Mouse (Mus musculus): ENCODE data around the gene Ptprn2. TPM values are rescaled to one million over a fixed set of nuclear protein-coding genes. Genes with fewer than 3 reads are reported as not detected.
A peak's percentile ranks its signal among the peaks of the same experiment; 100 is the strongest.

The Ptprn2 gene
- total RNA-seq, 2 experiments from 2014 or later: not detected

DNA sequence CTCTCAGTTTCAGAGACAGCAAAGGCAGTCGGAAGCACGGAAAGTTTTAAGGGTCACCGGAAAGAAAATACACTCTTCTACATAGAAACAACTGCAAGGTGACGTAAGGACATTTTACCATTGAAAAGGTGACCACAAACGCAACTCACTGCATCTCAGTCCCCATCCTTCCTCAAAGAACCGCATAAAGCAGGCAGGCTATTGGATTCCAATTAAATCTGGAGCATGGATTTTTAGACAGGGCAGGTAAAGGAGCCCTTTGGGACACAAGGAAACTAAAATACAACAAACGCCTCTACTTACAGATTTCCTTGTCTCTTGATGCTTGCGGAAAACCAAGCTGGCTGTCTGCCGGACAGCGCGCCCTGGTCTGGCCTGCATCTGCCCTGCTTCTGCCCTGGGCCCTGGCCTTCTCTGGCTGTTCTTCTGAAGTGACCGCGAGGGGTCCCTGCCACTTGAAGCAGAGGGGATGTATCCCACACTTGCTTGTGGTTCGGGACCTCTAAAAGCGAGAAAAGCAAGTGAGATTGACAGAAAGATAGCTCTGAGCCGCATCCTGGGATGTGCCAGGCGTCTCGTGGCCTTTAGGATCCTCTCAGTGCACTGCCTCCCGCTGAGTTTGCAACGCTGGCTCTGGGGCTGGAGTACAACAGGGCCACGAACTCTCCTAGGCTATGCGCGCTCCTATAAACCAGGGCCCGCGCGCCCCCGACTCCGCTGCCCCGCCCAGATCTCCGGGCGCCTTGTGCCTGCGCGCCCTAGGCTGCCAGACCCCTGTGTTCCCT, 665.3 kb downstream of the Ptprn2 start:
- DNase-seq: no peak
- intact Hi-C loops (cut with DNase I; ENCODE audit: low total_unique reads): no loop called here

DNA sequence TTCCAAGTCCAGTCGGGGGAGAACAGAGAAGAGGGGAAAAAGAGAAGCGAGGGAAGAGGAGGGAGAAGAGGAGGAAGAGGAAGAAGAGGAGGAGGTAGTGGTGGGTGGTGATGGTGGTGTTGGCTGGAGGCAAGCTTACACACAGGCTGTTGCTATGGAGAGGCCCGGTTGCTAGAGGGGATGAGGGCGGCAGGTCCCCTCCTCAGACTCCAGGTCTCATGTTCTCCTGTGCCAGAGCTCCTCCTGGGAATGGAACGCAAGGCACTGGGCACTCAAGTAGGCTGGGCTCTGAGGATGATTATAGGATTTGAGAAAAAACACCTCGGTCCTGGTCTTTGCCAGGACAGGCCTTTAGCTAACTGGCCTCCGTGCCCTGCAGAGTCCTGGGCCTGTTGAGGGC, 666.1 kb downstream of the Ptprn2 start:
- intact Hi-C loops (cut with DNase I; ENCODE audit: low total_unique reads): no loop called here
- DNase-seq: no peak

DNA sequence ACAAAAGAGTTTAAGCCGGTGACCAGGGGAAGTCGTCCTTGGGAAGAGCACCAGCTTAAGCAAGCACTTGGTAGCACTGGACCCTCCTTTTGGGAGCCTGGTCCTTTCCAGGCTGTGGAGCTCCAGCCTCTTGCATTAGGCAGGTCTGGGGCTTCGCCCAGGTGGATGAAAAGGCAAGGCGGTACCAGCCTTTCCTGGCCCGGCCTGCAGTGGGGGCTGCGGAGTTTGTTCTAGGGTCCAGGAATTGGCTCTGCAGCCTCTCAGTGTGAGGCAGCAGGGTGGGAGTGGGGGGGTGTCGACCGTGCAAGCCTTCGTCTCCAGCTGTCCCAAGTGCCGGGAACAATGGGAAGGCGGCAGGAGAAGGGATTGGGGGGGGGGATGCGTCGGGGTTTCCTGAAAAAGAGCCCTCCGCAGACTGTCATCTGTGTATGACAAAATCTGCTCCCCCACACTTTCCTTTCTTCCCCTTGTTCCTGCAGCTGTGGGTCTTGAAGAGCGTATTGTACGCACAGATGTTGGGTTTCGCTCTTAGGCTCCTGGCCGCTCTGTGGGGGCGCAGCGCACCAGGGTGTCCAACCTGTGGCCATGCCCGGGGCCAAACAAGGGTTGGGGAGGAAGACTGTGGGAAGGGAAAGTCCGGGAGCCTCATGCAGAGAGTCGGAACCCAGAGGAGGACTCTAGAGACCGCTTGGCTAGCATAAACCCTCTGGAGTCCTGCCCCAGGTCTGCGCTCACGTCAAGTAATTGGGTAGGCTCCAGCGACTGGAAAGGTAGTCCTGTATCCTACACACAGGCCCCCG, 667.0 kb downstream of the Ptprn2 start:
- DNase-seq: no peak
- intact Hi-C loops (cut with DNase I; ENCODE audit: low total_unique reads): no loop called here

DNA sequence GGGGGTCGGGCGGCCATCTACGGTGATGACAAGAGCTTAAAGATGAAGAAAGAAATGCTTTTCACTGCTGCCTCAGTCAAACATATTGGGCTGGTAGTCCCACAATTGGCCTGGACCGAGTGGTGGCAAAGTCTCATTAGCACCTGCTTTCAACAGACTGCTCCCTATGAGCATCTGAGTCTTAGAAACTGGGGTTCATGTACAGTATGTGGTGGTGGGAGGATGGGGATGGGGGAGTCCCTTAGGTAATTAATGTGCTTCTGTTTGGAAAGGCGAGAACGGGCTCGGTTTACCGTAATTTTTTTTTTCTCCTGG, 667.6 kb downstream of the Ptprn2 start:
- intact Hi-C loops (cut with DNase I; ENCODE audit: low total_unique reads): no loop called here
- DNase-seq: no peak

DNA sequence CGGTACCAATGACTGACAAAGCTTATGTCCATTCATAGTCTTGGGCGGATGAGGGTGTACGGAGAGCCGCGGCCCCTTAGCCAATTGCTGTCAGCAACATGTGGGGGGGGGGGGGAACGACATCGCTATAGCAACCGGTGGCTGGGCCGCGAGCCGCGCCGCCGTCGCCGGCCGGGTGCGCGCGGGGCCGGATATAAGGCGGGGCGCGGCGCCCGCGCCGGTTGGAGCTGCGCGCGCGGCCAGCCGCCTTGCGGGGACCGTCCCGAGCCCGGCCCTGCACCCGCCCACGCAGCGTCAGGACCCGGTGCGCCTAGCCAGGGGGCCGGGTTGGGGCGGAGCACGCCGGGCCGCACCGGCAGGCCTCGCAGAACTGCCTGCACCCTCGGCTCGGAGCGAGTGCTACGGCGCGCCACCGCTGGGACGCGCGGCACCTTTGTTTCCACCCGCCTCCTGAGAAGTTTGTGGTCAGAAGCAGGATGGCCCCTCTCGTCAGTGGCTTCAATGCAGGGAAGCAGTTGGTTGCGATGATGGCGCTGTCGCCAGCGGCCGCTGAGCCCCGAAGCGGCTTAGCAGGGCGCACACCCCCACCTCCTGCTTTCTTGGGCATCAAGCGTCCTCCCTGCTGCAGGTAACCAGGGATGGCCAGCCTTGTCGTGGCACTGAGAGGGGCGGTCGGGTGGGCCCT, 668.3 kb downstream of the Ptprn2 start:
- peak; percentile 47 for DNase-seq
- intact Hi-C loops (cut with DNase I; ENCODE audit: low total_unique reads): no loop called here

DNA sequence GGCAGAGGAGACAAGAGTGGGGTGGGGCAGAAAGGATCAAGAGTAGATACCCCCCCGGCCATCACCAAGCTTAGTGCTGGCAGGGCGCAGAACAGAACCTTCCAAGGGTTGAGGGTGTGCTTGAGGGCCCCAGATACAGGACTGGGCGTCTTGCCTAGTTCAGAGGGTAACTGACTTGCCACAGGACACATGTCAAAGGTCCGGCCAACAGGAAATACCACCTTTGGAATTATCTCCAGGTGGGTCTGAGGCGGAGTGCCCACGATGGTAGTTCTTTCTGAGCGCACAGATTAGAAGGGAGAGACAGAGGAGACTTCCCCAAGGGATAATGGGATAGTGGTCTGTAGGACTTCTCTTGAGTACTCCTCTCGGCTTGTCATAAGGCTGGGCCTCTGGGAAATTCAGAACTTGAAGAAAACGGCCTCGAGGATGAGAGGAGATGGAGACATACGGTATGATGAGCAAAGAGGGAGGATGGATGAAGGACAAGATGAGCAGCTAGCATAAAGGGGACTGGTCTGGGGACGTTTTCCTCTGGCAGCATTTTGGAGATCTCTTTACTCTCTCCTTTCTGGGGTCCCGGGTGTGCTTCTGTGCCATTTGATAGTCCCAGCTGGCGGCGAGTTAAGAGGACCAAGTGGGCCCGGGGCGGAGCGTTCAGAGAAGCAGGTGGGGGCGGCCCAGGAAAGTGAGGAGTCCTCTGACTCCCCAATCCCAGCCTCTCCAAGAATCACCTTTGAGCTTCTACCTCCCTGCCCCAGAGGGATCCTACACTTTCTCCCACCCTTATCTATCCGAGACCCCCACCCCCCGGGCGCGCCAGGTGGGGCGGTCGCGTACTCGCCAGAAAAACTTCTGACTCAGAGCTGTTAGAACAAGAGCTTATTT, 669.1 kb downstream of the Ptprn2 start:
- intact Hi-C loops (cut with DNase I; ENCODE audit: low total_unique reads): no loop called here

DNA sequence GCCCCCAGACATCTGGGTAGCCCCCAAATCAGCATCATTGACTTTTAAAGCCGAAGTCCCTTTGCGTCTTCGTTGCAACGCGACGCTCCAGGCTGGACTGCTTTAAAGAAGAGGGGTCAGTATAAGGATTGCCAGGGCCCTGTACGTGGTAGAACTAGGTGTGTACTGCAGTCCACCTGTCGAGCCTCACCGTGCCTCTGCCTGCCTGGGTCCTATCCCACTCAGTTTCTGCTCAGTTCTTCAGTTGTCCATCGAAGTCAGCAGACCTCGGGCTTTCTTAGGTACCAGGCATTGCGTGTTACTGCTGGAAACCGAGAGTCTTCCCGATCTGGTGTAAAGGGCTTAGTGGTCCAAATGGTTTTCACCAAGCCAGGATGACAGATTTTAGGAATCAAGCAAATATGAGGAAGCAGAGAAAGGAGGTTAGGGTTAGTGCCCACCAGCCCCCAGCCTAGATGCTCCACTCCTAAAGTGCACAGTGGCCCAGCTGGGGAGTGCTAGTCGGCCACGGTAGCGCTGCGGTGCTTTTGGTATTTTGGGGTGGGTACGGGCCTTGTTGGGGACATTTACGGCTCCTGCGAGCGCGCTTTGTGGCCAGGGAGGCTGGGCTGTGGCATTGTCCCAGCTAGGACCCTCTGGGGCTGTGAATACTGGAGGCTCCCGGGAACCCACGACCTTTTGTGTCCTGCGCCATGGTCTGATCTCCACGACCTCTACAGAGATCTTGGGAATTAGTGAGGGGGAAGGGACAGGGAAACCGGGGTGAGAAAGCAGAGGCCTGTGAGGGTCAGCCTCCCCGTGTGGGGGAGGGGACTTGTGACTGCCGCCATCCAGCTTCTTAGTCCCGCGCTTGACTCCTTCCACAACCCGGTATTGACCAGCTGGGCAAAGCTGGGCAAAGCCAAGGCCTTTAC, 670.0 kb downstream of the Ptprn2 start:
- intact Hi-C loops (cut with DNase I; ENCODE audit: low total_unique reads): no loop called here
- no peak for DNase-seq

More for the DNA sequence above, 669.1 kb downstream of the Ptprn2 start:
- no peak for DNase-seq

DNA sequence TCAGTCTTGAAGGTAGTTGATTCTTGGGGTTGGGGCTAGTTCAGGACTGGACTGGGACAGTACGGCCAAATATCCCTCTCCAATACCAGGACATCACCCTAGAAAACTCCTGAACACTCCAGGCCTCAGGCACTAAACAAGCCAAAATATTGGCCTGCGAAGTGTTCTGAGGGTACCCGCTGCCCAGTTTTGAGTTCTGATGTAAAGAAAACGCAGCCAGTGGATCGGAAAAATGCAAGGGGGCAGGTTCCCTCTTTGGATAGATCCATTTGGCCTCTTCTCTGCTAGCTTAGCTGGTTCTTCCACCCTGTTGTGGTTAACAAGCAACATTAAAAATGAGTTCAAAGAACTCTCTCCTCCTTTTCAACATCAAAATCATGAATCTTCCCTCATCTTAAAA, 670.7 kb downstream of the Ptprn2 start:
- DNase-seq: no peak
- intact Hi-C loops (cut with DNase I; ENCODE audit: low total_unique reads): no loop called here

DNA sequence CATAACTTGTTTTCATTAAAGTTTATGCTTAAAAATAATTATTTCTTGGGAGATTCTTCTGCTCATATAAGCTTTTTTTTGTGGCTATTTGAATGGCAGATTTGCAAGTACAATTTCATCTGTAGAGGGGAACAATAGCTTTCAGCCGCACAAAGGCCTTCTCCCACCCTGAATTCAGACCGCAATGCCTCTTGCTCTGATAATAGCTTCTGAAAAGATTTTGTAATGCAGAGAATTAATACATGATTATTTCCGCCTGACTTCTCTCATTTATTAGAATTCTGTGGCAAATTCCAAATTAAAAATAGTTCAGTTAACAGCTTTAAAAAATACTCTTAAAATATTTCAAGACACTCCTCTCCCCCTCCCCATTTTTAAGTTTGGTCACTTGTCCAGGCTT, 671.3 kb downstream of the Ptprn2 start:
- intact Hi-C loops (cut with DNase I; ENCODE audit: low total_unique reads): no loop called here

DNA sequence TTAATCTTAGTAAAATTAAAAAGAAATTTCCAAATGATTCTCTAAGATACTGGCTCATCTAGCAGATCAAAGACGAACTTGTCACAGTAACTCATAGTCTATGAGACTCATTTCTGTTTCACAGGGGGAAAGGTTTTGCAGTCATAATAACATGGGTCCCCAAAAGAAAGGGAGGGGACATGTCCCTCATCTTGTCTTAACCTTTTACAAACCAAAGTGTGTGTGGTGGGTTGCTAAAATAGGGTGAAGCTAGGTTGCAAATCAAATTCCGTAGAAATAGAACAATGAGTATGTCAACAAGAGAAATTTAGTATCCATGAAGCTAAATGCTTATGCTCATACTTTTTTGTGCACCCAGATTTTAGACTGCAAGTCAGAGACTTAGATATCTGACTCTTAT, 671.7 kb downstream of the Ptprn2 start:
- intact Hi-C loops (cut with DNase I; ENCODE audit: low total_unique reads): no loop called here
- DNase-seq: no peak

More for the DNA sequence above, 671.3 kb downstream of the Ptprn2 start:
- DNase-seq: no peak

DNA sequence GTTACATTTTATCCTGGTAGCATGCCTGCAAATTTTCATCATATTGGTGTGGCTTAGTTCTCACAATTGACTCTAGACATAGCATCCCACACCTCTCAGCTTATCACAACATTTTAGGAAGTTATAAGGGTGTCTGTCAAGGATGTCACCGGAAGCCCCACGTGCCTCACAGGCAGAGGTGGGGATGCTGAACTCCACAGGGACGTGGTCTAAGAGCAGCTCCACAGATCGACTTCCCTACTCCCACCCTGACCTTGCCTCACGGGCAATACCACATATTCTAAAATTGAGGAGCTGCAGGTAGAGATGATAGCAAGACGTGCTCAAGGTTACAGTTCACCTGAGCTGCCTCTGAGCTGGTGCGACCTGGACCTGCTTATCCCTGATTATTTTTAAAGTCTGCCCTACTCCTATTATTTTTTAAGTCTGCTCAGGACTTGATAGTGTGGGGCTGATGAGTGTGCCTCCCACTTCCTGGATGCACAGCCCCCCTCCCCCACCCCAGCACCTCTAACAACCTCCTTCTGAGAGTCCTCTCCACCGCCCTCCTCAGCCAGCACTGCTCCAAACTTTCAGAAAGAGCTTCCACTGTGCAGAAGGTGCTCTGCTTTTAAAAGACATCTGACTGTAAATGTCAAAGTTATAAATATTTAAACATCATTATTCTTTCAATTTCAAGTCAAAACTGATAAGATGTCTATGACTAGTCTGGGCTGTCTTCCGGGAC, 672.3 kb downstream of the Ptprn2 start:
- no peak for DNase-seq
- intact Hi-C loops (cut with DNase I; ENCODE audit: low total_unique reads): no loop called here

DNA sequence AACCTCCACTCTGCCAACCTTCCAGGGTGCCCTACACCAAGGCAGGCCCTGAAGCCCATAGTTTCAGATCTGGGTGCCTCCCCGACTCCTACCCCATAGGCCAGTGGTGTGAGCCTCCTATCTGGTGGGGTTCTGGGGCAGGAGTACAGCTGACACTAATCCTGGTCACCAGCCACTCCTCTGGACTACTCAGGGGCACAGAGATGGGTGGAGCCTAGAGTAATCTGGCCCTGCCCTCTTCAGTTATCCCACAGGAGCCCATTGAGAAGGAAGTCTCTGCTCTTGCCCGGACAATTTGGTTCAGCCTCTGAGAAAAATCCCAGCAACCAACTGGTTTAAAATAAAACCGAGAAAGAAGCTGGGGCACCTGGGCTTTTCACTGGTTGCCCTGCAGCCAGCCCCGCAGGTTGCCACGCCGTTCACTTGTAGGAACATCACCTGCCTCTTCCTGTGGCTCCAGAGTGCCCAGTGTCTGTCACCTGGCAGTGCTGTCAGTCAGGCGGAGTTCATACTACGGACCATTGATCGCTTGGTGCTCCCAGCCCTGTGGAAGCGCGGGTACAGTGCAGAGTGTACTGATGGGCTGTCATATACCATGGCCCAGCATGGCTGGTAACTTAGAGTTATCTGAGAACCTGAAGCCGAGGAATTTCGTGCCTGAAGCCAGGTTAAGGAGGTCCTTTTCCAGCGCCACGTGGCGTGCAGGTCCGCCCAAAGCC, 673.6 kb downstream of the Ptprn2 start:
- no peak for DNase-seq
- intact Hi-C loops (cut with DNase I; ENCODE audit: low total_unique reads): no loop called here

DNA sequence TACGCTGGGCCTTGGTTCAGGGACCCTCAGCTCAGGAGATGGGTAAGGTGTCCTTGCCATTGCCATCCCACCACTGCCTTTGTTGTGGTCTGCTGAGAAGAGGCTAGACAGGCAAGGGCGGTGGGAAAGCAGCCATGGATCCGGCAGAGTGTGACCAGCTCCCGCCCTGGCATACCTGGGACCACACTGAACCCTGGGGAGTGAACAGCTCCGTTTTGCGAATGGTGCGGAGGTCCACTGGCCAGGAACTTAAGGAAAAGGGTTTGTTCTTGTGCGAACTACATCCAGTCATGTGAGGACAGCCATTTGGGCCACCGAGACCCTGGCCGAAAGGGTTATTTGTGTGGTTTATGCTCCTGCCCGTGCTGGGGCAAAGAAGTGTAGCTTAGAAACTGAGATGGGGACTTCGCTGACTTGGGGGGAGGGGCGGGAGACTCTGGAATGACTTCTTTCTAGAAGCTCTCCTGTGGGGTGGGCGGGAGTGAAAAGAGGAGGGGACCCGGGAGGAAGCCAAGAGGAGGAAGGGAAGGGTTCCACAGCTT, 674.2 kb downstream of the Ptprn2 start:
- no peak for DNase-seq
- intact Hi-C loops (cut with DNase I; ENCODE audit: low total_unique reads): no loop called here

DNA sequence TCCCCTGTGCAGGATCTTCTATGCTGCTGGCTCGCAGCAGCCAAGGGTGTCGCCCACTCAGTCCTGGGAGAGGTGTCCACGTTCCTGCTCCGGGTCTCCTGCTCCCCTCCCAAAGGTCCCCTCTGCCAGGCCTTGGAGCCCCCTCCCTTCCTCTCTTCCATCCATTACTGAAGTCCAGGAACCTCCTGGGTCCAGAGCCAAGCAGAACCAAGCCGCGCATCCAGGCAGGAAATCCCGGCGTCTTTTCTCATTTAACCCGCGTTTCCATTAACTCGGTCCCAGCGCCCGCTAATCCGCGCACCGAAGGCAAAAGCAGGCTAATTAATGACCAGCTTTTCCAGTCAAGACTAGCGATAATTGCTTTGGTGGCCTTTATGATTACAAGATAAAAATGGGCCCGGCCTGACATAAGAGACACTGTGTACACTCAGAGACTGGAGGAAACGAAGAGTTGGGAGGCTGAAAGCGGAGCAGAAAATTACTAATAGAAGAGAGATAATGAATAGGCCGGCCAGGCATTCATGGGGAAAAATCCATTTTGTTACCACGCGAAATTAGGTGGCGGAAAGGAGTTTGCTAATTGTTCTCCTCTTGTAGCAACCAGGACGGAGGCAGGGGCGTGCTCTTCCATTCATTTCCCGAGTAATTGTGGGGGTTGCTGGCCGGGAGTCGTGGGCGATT, 674.8 kb downstream of the Ptprn2 start:
- no peak for DNase-seq
- intact Hi-C loops (cut with DNase I; ENCODE audit: low total_unique reads): no loop called here

DNA sequence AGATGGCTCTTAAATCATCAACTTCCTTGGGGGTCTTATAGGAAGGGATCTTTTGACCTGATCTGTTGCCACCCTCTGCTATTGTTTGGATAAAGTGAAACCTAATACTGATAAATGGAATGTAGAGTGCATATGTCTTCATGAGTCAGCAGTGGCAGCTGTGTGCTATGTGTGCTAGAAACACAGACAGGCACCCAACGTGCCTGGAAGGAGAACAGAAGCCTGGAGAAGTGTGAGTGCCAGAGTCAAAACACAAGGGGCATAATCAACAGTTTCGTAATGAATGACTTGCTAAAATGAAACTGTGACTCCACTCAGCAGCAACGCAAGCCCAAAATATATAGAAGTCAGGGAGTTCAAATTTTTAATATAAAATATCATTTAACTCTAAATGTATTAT, 676.7 kb downstream of the Ptprn2 start:
- DNase-seq: no peak
- intact Hi-C loops (cut with DNase I; ENCODE audit: low total_unique reads): no loop called here

DNA sequence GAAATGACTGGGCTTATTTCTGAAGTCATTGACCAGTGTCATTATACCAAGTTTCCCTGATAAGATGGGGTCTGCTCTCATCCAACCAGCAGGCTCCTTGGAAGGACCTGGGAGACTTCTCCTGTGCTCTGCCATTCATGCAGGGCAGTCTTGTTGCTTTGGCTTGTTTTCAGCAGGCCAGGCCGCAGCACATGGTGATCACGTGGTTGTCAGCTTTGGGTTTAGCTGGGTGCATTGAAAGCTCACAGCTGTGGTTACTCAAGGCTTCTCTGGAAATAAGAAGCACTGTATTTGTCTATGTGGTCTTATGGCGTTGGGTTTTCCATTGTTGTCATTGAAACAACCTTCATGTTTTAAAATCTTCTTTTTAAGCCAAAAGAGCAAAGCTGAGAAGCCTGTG, 678.3 kb downstream of the Ptprn2 start:
- intact Hi-C loops (cut with DNase I; ENCODE audit: low total_unique reads): no loop called here
- no peak for DNase-seq

DNA sequence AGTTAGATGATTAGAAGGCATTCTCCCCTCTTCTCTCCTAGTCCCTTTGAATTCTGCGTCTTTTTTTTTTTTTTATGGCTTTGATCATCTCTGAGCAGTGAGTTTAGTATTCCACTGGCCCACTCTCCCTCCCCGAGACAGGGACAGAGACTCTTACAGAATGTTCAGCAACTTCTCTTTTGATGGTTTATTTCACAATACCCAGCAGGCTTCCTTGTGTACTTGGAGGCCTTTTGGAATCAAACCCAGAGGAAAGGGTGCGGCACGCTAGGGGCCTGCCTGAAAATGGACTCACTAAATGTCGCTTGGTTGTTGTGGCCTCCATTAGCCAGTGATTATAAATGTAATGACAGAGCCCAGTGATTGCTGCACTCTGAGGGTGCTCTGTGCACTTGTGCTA, 680.7 kb downstream of the Ptprn2 start:
- intact Hi-C loops (cut with DNase I; ENCODE audit: low total_unique reads): no loop called here
- no peak for DNase-seq

Measured in gastrocnemius, postnatal 14 days (tissue).